Mouse (Mus musculus): Measurements from ENCODE around the gene Dlx1. TPM values are rescaled to one million over a fixed set of nuclear protein-coding genes. Genes with fewer than 3 reads are reported as not detected.

The Dlx1 gene
- polyA plus RNA-seq, 1 experiment, result 0.20 TPM

GRCm38 (mm10) chr2:71494971-71495370 is 32.9 kb upstream of the Dlx1 start:
- Histone ChIP-seq H3K4me3 (replicated peaks; ENCODE audit: insufficient read depth, low read depth, low read length) (no peak overlapping the region), H3K27ac (ENCODE audit: insufficient read depth, low read length) (no peak overlapping the region), H3K27me3 (ENCODE audit: control insufficient read depth, insufficient read depth, low read length) (no peaks in the 10 kb centered on the region), H3K4me1 (ENCODE audit: control insufficient read depth, insufficient read depth, low read length) (no peaks in the 10 kb centered on the region)
- DNase-seq, result no peak
- WGBS, result 31% methylated on average over 4 of the region's 4 CpGs
- TF ChIP-seq POLR2A (IDR thresholded peaks at IDR 0.05; ENCODE audit: borderline replicate concordance, insufficient read depth, low read length) (no peak), CTCF (IDR thresholded peaks at IDR 0.05; ENCODE audit: borderline replicate concordance, insufficient read depth, low read depth, low read length) (no peak)

DNA sequence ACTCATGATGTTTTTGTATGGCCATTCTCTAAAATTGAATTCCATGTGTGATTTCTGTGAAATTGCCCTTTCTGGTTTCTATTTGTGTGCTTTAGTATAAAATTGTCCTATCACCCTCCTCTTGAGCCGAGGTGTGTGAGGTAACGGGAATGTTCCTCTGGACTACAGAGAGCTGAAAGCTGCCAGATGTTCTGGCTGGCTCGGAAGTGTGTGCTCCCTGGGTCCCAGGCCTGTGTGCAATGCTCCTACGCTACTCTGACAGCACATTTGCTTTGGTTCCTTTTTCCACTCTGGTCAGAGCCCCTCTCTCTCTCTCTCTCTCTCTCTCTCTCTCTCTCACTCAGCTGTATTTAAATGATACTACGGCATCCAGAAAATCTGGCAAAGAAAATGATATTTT is 30.7 kb upstream of the Dlx1 start:
- Histone ChIP-seq H3K4me1 (ENCODE audit: control insufficient read depth, insufficient read depth, low read length) (no peaks in the 10 kb centered on the region), H3K4me3 (replicated peaks; ENCODE audit: insufficient read depth, low read depth, low read length) (no peak overlapping the region), H3K27me3 (ENCODE audit: control insufficient read depth, insufficient read depth, low read length) (no peaks in the 10 kb centered on the region), H3K27ac (ENCODE audit: insufficient read depth, low read length) (no peak overlapping the region)
- no peak for DNase-seq
- WGBS, result 68% methylated on average over 5 of the region's 5 CpGs
- TF ChIP-seq POLR2A (IDR thresholded peaks at IDR 0.05; ENCODE audit: borderline replicate concordance, insufficient read depth, low read length), result no peak
- no peak for TF ChIP-seq CTCF (IDR thresholded peaks at IDR 0.05; ENCODE audit: borderline replicate concordance, insufficient read depth, low read depth, low read length)

GRCm38 (mm10) chr2:71499276-71500230 is 28.4 kb upstream of the Dlx1 start:
- no peaks in the 10 kb centered on the region for H3K4me1 ChIP-seq (ENCODE audit: control insufficient read depth, insufficient read depth, low read length)
- H3K27ac ChIP-seq (ENCODE audit: insufficient read depth, low read length), result no peak overlapping the region
- 51% methylated on average over 16 of the region's 16 CpGs for WGBS
- no peak for TF ChIP-seq POLR2A (IDR thresholded peaks at IDR 0.05; ENCODE audit: borderline replicate concordance, insufficient read depth, low read length)
- TF ChIP-seq CTCF (IDR thresholded peaks at IDR 0.05; ENCODE audit: borderline replicate concordance, insufficient read depth, low read depth, low read length), result no peak
- H3K4me3 ChIP-seq (replicated peaks; ENCODE audit: insufficient read depth, low read depth, low read length), result no peak overlapping the region
- H3K27me3 ChIP-seq (ENCODE audit: control insufficient read depth, insufficient read depth, low read length), result no peaks in the 10 kb centered on the region
- DNase-seq, result no peak

- Histone ChIP-seq H3K4me1 (ENCODE audit: control insufficient read depth, insufficient read depth, low read length) (no peaks in the 10 kb centered on the region), H3K4me3 (replicated peaks; ENCODE audit: insufficient read depth, low read depth, low read length) (no peak overlapping the region), H3K27ac (ENCODE audit: insufficient read depth, low read length) (no peak overlapping the region), H3K27me3 (ENCODE audit: control insufficient read depth, insufficient read depth, low read length) (no peaks in the 10 kb centered on the region)
- 75% methylated on average over 9 of the region's 9 CpGs for WGBS
- no peak for TF ChIP-seq POLR2A (IDR thresholded peaks at IDR 0.05; ENCODE audit: borderline replicate concordance, insufficient read depth, low read length)
- no peak for TF ChIP-seq CTCF (IDR thresholded peaks at IDR 0.05; ENCODE audit: borderline replicate concordance, insufficient read depth, low read depth, low read length)
- DNase-seq, result no peak
Measured at GRCm38 (mm10) chr2:71504852-71505251, 23.1 kb upstream of the Dlx1 start.

DNA sequence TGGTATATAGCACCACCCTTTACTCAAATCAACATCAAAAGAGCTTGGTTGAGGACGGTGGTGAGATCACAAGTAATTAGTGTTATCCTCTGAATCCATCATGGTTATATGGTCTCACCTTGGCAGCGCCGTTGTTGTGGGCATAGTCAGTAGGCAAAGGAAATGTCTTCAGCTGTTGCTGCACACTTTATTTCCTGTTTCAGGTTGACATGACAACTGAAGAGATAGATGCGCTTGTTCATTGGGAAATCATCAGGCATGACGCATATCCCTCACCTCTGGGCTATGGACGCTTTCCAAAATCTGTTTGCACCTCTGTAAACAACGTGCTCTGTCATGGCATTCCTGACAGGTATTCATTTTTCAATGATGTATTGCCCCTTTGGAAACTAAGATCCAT is 16.7 kb upstream of the Dlx1 start:
- Histone ChIP-seq H3K4me1 (ENCODE audit: control insufficient read depth, insufficient read depth, low read length) (no peaks in the 10 kb centered on the region), H3K4me3 (replicated peaks; ENCODE audit: insufficient read depth, low read depth, low read length) (no peak overlapping the region), H3K27ac (ENCODE audit: insufficient read depth, low read length) (no peak overlapping the region), H3K27me3 (ENCODE audit: control insufficient read depth, insufficient read depth, low read length) (no peaks in the 10 kb centered on the region)
- 94% methylated on average over 7 of the region's 7 CpGs for WGBS
- TF ChIP-seq CTCF (IDR thresholded peaks at IDR 0.05; ENCODE audit: borderline replicate concordance, insufficient read depth, low read depth, low read length) (no peak), POLR2A (IDR thresholded peaks at IDR 0.05; ENCODE audit: borderline replicate concordance, insufficient read depth, low read length) (no peak)
- no peak for DNase-seq

DNA sequence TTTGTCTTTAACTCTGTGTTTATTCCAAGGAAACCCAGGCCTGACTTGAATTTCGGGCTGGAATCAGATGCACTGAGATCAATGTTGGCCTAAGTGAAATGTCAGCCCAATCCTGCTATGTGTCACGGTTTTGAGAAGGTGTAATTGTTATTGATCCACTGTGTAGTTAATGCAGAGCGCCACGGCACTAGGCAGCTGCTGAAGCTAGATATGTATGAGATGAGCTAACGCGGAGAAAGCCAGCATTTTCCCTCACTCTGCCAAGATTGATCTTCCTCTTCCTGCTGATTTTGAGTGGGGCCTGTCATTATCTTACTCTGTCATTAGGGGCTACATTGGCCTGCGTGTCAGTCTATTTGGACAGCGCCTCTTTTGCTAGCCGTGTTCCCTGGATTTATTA is 15.6 kb upstream of the Dlx1 start:
- Histone ChIP-seq H3K27me3 (ENCODE audit: control insufficient read depth, insufficient read depth, low read length) (no peaks in the 10 kb centered on the region), H3K4me1 (ENCODE audit: control insufficient read depth, insufficient read depth, low read length) (no peaks in the 10 kb centered on the region), H3K27ac (ENCODE audit: insufficient read depth, low read length) (no peak overlapping the region), H3K4me3 (replicated peaks; ENCODE audit: insufficient read depth, low read depth, low read length) (no peak overlapping the region)
- DNase-seq, result no peak
- WGBS, result 86% methylated on average over 9 of the region's 9 CpGs
- TF ChIP-seq CTCF (IDR thresholded peaks at IDR 0.05; ENCODE audit: borderline replicate concordance, insufficient read depth, low read depth, low read length) (no peak), POLR2A (IDR thresholded peaks at IDR 0.05; ENCODE audit: borderline replicate concordance, insufficient read depth, low read length) (no peak)

GRCm38 (mm10) chr2:71516995-71517394 is 10.9 kb upstream of the Dlx1 start:
- H3K27me3 ChIP-seq (ENCODE audit: control insufficient read depth, insufficient read depth, low read length), result no peaks in the 10 kb centered on the region
- H3K27ac ChIP-seq (ENCODE audit: insufficient read depth, low read length), result no peak overlapping the region

More at GRCm38 (mm10) chr2:71516995-71517394, 10.9 kb upstream of the Dlx1 start:
- H3K4me1 ChIP-seq (ENCODE audit: control insufficient read depth, insufficient read depth, low read length), result no peaks in the 10 kb centered on the region
- TF ChIP-seq POLR2A (IDR thresholded peaks at IDR 0.05; ENCODE audit: borderline replicate concordance, insufficient read depth, low read length), result no peak
- TF ChIP-seq CTCF (IDR thresholded peaks at IDR 0.05; ENCODE audit: borderline replicate concordance, insufficient read depth, low read depth, low read length), result no peak
- no peak overlapping the region for H3K4me3 ChIP-seq (replicated peaks; ENCODE audit: insufficient read depth, low read depth, low read length)
- WGBS, result 81% methylated on average over 4 of the region's 4 CpGs
- no peak for DNase-seq
